Mouse (Mus musculus): Measurements from ENCODE around the gene A130010J15Rik.

GRCm38 (mm10) chr1:193189771-193190170 lies 21.9 kb downstream of the A130010J15Rik start:
- TF ChIP-seq CTCF (IDR thresholded peaks at IDR 0.05; ENCODE audit: low read depth, low read length) (no peak), EP300 (IDR thresholded peaks at IDR 0.05; ENCODE audit: insufficient read depth, low read depth, low read length) (no peak)
